Mouse (Mus musculus) heart, embryonic 11.5 days (tissue): ENCODE measurements around the gene Hoxb7. TPM values are rescaled to one million over a fixed set of nuclear protein-coding genes. Genes with fewer than 3 reads are reported as not detected.

Experiments
- ATAC-seq: fragments of 200-750 bp; cut with Nextera tagmentation; replicated peaks from 2 replicates; pipeline ENCODE4 v1.8.0; 2017; ENCODE audit warnings: moderate library complexity; ENCODE audit not compliant: insufficient number of reproducible peaks, low FRiP score, low TSS enrichment
- H3K27ac ChIP-seq: fragments of 300-500 bp; sonication (generic); 2 replicates; pipeline ENCODE4 v1.5.1; 2014; ENCODE audit warnings: mild to moderate bottlenecking, low read depth, low read length
- H3K27me3 ChIP-seq: fragments of 300-500 bp; sonication (generic); 2 replicates; pipeline ENCODE4 v1.6.1; 2014; ENCODE audit warnings: mild to moderate bottlenecking, low read length, mixed read lengths; ENCODE audit not compliant: control insufficient read depth, insufficient read depth
- H3K36me3 ChIP-seq: fragments of 300-500 bp; sonication (generic); 2 replicates; pipeline ENCODE4 v1.6.1; 2014; ENCODE audit warnings: mild to moderate bottlenecking, low read length, moderate library complexity, mixed read lengths; ENCODE audit not compliant: control insufficient read depth, insufficient read depth
- H3K4me1 ChIP-seq: fragments of 300-500 bp; sonication (generic); 2 replicates; pipeline ENCODE4 v1.6.1; 2014; ENCODE audit warnings: low read length; ENCODE audit not compliant: control insufficient read depth, insufficient read depth
- H3K4me2 ChIP-seq: fragments of 300-500 bp; sonication (generic); 2 replicates; pipeline ENCODE4 v1.6.1; 2014; ENCODE audit warnings: mild to moderate bottlenecking, moderate library complexity
- H3K4me3 ChIP-seq: fragments of 300-500 bp; sonication (generic); 2 replicates; pipeline ENCODE4 v1.5.1; 2014; ENCODE audit warnings: low read depth, low read length
- H3K9ac ChIP-seq: fragments of 300-500 bp; sonication (generic); 2 replicates; pipeline ENCODE4 v1.6.1; 2014; ENCODE audit warnings: mild to moderate bottlenecking, low read depth, low read length, moderate library complexity
- H3K9me3 ChIP-seq: fragments of 300-500 bp; sonication (generic); replicated peaks from 2 replicates; pipeline ENCODE4 v1.6.1; 2016; ENCODE audit warnings: low read length; ENCODE audit not compliant: control insufficient read depth
- WGBS: fragments of 180-500 bp; shearing (Covaris S2); extraction: QIAGEN DNeasy Blood & Tissue Kit; methylation state at CpG from one replicate; pipeline ENCODE4 v1.1.7; 2014; ENCODE audit not compliant: insufficient replicate concordance; 5-methylcytosine and 5-hydroxymethylcytosine counted together
- polyA plus RNA-seq: library from polyadenylated mRNA; unstranded; fragments of >200 nt; fragmentation: Nextera tagmentation; extraction: Ambion mirVana; gene quantifications from 2 replicates; pipeline ENCODE4 v1.2.1, GENCODE M21; 2014

Hoxb7 gene
- polyA plus RNA-seq, 1 experiment from 2014 or later: 0.31 TPM

- 20% methylated on average over 4 of the region's 4 CpGs for WGBS
- H3K27ac ChIP-seq: no peak overlapping the region
- H3K36me3 ChIP-seq: no peaks in the 10 kb centered on the region
- H3K4me2 ChIP-seq: no peak overlapping the region
- H3K9ac ChIP-seq: no peak overlapping the region
- peaks cover 100% of the 10 kb centered on the region for H3K27me3 ChIP-seq
- H3K9me3 ChIP-seq: no peaks in the 10 kb centered on the region
- ATAC-seq: no peak
- no peaks in the 10 kb centered on the region for H3K4me1 ChIP-seq
- H3K4me3 ChIP-seq: no peak overlapping the region
These were observed 22.3 kb downstream of the Hoxb7 start for GRCm38 (mm10) chr11:96308763-96309162.

- Histone ChIP-seq H3K27me3 (peaks cover 100% of the 10 kb centered on the region), H3K9ac (no peak overlapping the region), H3K4me3 (no peak overlapping the region), H3K27ac (no peak overlapping the region), H3K4me1 (no peaks in the 10 kb centered on the region), H3K9me3 (no peaks in the 10 kb centered on the region), H3K4me2 (no peak overlapping the region), H3K36me3 (no peaks in the 10 kb centered on the region)
- 18% methylated on average over 4 of the region's 4 CpGs for WGBS
- ATAC-seq: no peak
These were observed 22.9 kb downstream of the Hoxb7 start for GRCm38 (mm10) chr11:96309288-96309687.

- no peak for ATAC-seq
- 10% methylated on average over 20 of the region's 20 CpGs for WGBS
- no peak overlapping the region for H3K4me3 ChIP-seq
These were observed 23.9 kb downstream of the Hoxb7 start for GRCm38 (mm10) chr11:96310183-96310938.

GRCm38 (mm10) chr11:96311097-96311496, 24.7 kb downstream of the Hoxb7 start:
- Histone ChIP-seq H3K4me2 (peak overlapping the region; percentile 58), H3K27ac (no peak overlapping the region), H3K4me1 (no peaks in the 10 kb centered on the region), H3K9ac (no peak overlapping the region; the same call in 1 of the 2 replicates), H3K36me3 (no peaks in the 10 kb centered on the region), H3K9me3 (no peaks in the 10 kb centered on the region), H3K4me3 (peak overlapping the region; percentile 33), H3K27me3 (peaks cover 100% of the 10 kb centered on the region)
- ATAC-seq: no peak
- WGBS: 10% methylated on average over 6 of the region's 6 CpGs

More at GRCm38 (mm10) chr11:96310183-96310938, 23.9 kb downstream of the Hoxb7 start:
- Histone ChIP-seq H3K27me3 (peaks cover 100% of the 10 kb centered on the region), H3K4me2 (no peak overlapping the region; the same call in 1 of the 2 replicates), H3K27ac (no peak overlapping the region), H3K9ac (no peak overlapping the region), H3K4me1 (no peaks in the 10 kb centered on the region), H3K9me3 (no peaks in the 10 kb centered on the region), H3K36me3 (no peaks in the 10 kb centered on the region)

- peak; percentile 65 for ATAC-seq
- H3K4me3 ChIP-seq: peak overlapping the region; percentile 33
- no peak overlapping the region for H3K9ac ChIP-seq
These were observed 25.3 kb downstream of the Hoxb7 start for GRCm38 (mm10) chr11:96311520-96312417.

GRCm38 (mm10) chr11:96313134-96313533, 26.7 kb downstream of the Hoxb7 start:
- Histone ChIP-seq H3K36me3 (no peaks in the 10 kb centered on the region), H3K27me3 (peaks cover 98% of the 10 kb centered on the region), H3K27ac (no peak overlapping the region), H3K4me2 (no peak overlapping the region), H3K4me3 (no peak overlapping the region), H3K4me1 (no peaks in the 10 kb centered on the region), H3K9ac (no peak overlapping the region), H3K9me3 (no peaks in the 10 kb centered on the region)
- no peak for ATAC-seq
- WGBS: 40% methylated on average over 2 of the region's 2 CpGs

More at GRCm38 (mm10) chr11:96311520-96312417, 25.3 kb downstream of the Hoxb7 start:
- peak overlapping the region; percentile 58 for H3K4me2 ChIP-seq
- no peak overlapping the region for H3K27ac ChIP-seq
- WGBS: under 1% methylated on average over 31 of the region's 31 CpGs
- H3K27me3 ChIP-seq: peaks cover 100% of the 10 kb centered on the region
- H3K4me1 ChIP-seq: no peaks in the 10 kb centered on the region
- H3K36me3 ChIP-seq: no peaks in the 10 kb centered on the region
- H3K9me3 ChIP-seq: no peaks in the 10 kb centered on the region

GRCm38 (mm10) chr11:96313806-96314428, 27.5 kb downstream of the Hoxb7 start:
- Histone ChIP-seq H3K4me2 (peak overlapping the region; percentile 51), H3K27ac (peak overlapping the region; percentile 15; the same call in 1 of the 2 replicates), H3K36me3 (no peaks in the 10 kb centered on the region), H3K4me3 (no peak overlapping the region), H3K4me1 (peaks cover 3% of the 10 kb centered on the region; the same call in 1 of the 2 replicates), H3K9me3 (no peaks in the 10 kb centered on the region), H3K27me3 (peaks cover 98% of the 10 kb centered on the region), H3K9ac (no peak overlapping the region)
- WGBS: 11% methylated on average over 12 of the region's 12 CpGs
- no peak for ATAC-seq

GRCm38 (mm10) chr11:96314671-96315343, 28.4 kb downstream of the Hoxb7 start:
- Histone ChIP-seq H3K9me3 (no peaks in the 10 kb centered on the region), H3K36me3 (no peaks in the 10 kb centered on the region), H3K4me2 (peak overlapping the region; percentile 51), H3K4me1 (peaks cover 4% of the 10 kb centered on the region; the same call in 1 of the 2 replicates), H3K4me3 (peak overlapping the region; percentile 17; the same call in 1 of the 2 replicates), H3K27me3 (peaks cover 98% of the 10 kb centered on the region), H3K9ac (peak overlapping the region; percentile 63), H3K27ac (peak overlapping the region; percentile 54; the same call in 1 of the 2 replicates)
- ATAC-seq: no peak
- under 1% methylated on average over 34 of the region's 34 CpGs for WGBS
